Mouse (Mus musculus) spleen, adult 12 weeks (tissue): ENCODE results near the gene Gm3488.
"Not testable (repeated sequence)": the region's sequence is repeated elsewhere in the genome, so short reads cannot be mapped to it uniquely, and the experiment has no call there.

Source experiments
- DNase-seq: peaks from one replicate; pipeline ENCODE4 v3.0.0; 2022; ENCODE audit warnings: low spot score

Gm3488 gene

GRCm38 (mm10) chr14:5501374-5501773 is at the start of gene Gm3488:
Gm3488 (plus strand) TSS chr14:5501674.
- DNase-seq: not testable (repeated sequence)

- DNase-seq: not testable (repeated sequence)
Observed at GRCm38 (mm10) chr14:5455367-5455766, 46.1 kb upstream of the Gm3488 start, which contains the start of gene Gm3194. Gm3194 (minus strand) TSS chr14:5455467.

GRCm38 (mm10) chr14:5460469-5460868 is 41.0 kb upstream of the Gm3488 start:
- not testable (repeated sequence) for DNase-seq

- DNase-seq: not testable (repeated sequence)
Observed at GRCm38 (mm10) chr14:5477730-5478129, 23.7 kb upstream of the Gm3488 start, which contains the start of gene Gm8246. Gm8246 (minus strand) TSS chr14:5477830.

GRCm38 (mm10) chr14:5483907-5484306 is 17.6 kb upstream of the Gm3488 start, which contains the start of gene Gm3187:
Gm3187 (plus strand) TSS chr14:5484207.
- not testable (repeated sequence) for DNase-seq

- DNase-seq: not testable (repeated sequence)
Observed at GRCm38 (mm10) chr14:5538196-5538595, 36.7 kb downstream of the Gm3488 start, which contains the start of gene Gm3532. Gm3532 (plus strand) TSS chr14:5538496.
